Mouse (Mus musculus) cerebellum, postnatal 14 days (tissue): ENCODE measurements around the gene AA986860.

ENCODE experiments used
- DNase-seq, 2 experiments: peaks; one replicate each; pipeline ENCODE4 v3.0.0; 2021; ENCODE audit warnings: mixed read lengths in 2 of 2

The AA986860 gene

DNA sequence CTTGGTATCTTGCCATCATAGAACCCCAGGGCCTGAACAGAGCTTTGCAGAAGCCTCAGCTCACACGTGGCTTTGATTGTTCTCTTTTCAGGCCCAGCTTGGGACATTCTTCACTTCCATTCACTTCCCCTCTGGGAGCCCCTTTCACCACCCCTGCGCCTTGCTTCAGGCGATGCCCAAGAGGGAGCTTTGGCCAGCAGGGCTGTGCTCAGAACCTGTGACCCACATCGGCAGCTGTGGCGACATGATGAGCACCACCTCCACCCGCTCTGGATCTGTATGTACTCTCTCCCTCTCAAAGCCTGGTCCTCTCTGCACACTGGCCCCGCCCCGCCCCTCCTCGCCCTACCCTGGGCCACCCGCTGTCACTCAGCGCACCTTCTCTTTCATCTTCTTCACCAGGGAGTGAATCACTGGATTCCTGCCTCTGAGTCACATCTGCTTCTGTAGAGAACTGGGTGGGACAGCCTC, 5.7 kb downstream of the AA986860 start:
- no peak for DNase-seq

DNA sequence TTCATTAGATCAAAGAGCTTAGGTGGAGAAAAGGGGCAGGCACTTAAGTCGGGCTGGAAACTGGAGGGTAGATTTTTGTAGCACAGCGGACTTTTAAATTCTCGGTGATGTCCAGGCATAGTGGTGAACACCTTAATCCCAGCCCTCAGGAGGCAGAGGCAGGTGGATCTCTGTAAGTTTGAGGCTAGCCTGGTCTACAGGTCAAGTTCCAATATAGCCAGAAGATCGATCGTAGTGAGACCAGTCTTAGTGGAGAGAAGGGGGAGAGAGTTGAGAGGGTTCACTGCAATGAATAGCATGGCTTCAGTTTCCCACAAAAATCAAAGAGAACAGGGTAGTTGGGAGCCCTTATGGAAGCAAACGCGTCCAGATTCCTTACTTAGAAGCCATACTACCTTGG, 6.1 kb downstream of the AA986860 start:
- DNase-seq = no peak

DNA sequence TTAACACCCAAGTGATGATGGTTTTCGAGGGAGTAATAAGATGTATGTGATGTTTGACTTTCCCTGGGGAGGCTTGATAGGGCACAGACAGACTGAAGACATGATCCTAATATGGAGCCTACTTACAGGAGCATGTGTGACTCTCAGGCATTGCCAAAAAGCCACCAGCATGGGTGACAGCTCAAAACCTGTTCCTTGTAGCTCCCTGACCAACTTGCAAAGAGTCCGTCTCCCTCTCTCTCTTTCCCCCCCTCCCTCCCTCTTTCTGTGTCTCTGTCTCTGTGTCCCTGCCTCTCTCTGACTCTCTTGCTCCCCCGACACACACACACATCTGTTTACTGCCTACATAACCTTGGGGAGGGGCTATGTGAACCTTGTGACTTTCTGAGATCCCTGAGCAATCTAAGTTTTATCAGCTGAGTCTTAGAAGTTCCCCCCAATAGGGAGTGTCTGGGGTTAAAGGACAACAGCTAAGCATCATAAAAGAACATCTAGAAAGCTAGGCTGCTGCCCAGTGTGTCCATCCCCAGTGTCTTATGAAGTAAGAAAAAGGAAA, 6.9 kb downstream of the AA986860 start:
- no peak for DNase-seq

DNA sequence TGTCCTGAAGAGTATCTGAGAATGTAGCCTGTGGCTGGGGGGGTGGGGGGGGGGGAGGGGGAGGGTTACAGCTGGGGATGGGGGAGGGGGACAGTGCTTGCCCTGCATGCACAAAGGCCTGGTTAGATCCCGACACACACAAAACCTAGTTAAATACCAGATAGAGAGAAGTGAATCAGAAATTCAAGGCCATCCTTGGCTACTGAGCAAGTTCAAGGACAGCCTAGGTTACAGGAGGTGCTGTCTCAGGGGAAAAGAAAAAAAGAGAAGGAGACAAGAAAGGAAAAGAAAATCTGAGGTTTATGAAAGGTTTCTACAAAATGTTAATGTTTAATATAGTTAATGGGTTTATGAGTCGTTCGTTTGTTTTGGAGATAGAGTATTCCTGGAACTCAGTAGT, 7.9 kb downstream of the AA986860 start:
- DNase-seq = no peak

DNA sequence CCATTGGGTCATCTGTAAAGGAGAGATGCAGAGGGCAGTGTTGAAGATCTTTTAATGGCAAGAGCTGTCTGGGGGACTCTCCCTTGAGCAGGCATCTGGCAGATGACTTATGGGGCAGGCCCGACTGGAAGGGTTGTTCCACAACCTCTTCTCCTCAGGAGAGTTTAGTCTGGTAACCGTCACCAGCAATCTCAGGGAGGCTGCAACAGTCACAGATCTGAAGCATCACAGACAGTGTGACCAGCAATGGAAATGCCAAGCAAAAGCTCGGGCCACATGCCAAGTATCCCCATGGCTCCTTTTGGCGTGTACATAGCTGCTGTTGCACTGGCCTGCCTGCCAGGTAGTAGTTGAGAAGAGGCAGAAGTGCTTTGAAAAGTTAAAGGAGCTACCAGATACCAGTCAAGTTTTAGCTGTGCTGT, 8.5 kb downstream of the AA986860 start:
- DNase-seq = peak; percentile 91 to 94

DNA sequence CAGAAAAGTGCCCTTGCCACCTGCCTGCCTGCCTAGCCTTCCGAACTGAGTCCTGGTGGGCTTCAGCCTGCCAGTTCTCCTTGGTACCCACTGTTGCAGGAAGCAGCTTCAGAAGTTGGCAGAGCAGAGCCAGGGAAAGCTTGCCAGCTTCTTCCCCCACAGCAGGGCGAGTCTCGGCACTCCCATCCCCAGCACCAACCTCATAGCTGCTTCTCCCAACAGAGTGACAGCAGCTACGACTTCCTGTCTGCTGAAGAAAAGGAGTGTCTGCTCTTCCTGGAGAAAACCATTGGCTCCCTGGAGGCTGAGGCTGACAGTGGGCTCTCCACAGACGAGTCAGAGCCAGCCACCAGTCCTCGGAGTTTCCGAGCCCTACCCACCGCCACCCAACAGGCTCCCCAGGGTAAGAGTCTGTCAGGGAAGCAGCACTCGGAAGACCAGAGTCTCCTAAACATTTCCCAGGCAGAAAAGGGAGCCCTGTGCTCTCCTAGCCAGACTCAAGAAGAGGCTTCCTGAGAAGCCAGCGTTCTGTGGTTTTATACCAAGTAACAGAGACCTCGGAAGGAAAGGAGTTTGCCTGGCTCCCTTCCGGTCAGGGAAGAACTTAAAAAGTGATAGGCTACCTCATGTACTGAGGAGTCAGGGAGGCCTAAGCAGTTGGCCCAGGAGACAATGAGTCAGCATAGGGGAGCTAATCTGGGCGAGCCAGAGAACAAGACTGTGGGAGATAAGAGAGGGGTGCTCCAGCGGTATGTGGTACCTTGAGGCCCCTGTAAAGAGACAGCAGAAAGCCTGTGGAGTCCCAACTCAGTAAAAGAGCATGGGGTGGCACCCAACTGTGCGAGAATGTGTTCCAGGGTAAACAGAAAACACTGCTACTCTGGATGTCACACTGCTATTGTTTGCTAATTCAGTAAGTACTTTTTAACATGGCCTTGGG, 9.3 kb downstream of the AA986860 start:
- DNase-seq = peak; percentile 55 to 65

DNA sequence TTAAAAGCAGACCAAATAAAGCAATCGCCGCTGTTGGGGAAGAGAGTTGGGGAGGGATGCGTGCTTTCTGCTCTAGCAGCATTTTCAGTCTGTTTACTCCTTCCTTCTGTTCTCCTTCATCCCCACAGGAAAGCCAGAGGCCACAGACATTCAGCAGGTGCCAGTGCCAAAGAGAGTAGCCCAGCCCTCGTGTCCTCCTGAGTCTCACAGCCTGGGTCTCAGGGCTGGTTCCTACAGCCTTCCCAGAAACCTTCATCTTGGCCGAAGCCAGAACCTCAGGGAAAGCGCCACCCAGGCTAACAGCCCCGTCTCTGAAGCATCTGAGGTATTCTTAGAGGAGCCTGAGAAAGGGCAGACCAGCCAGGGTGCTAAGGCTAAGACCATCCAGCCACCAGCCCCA, 10.4 kb downstream of the AA986860 start:
- no peak for DNase-seq

DNA sequence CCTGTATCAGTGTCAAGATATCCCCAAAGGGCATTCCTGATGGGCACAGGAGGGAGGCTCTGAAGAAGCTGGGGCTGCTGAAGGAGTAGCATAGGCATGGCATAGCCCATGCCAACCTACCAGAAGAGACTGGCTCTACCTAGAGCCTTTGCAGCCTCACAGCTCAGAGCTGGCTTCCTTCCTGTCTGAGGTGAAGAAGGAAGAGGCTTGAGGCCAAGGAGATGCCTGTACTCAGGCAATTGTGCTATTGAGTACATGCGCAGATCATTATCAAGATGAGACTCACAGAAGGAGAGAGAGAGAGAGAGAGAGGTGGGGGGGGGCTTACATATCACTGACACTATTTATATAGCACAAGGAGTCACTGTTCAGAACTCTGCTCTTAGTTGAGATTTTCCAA, 12.0 kb downstream of the AA986860 start:
- no peak for DNase-seq

DNA sequence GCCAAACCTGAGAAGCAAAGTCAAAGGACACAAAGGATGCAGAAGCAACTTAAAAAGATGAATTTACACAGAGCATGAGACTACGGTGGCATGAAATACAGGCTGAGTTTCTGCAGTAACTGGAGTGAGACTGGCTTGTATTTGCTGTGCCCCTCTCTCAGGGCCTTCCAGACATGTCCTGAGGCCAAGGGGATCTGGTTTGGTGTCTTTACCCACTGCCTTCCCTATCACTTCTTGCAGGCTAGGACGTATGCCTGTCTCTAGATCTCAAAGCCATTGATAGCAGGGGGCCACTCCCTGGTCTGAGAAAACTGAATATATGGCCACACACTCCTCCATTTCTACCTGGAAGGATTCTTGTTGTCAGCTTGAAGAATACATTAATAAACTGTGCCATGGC, 12.4 kb downstream of the AA986860 start:
- no peak for DNase-seq

DNA sequence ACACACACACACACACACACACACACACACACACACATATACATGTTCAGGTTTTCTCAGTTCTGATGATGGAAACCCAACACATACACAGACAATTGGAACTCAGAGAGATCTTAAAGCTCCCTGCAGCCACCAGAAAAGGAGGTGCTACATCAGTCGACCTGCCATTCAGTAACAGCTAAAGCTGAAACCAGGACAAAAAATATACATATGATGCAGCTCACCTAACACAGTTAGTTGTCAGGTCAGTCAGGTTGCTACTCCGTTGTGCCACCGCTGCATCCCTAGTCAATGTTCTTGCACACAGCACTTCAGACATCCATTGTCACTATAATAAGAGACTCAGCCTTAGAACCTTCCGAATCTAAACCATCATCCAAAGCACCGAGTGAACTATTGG, 13.2 kb downstream of the AA986860 start:
- no peak for DNase-seq

DNA sequence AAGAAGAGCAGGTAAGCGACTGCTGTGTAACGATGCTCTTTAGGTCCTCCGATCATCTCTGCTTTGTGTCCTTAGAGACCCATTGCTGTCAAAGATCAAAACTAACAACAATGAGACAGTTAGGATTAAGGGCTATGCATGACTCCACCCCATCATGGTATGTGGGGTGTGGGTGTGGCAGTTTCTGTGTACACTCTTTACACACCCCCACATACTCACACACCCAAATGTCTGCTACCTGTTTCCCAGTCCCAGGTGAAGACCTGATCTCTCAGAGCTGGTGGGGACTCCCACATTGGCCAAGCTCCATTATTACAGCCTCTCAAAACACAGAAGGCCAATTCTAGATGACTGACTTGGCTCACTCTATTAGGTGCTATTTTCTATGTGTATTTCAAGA, 13.8 kb downstream of the AA986860 start:
- DNase-seq = no peak

DNA sequence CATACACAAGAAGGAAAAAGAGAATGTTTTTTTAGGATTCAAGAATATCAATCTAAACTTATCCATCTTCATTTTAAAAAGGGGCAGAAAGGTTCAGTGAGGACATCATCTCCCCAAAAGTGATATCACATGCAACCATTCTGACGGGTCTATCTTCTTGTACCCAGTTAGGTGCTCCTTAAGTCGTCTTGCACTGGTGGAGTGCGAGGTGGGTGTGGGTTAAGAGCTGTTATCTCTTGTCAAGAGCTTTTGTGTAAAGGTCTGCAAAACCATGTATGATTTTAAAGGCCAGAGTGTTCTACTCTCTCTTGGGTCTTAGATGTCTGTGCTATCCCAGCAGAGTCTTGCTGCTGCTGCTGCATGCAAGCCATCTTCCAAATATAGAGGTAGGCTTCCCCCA, 15.0 kb downstream of the AA986860 start:
- DNase-seq = no peak

DNA sequence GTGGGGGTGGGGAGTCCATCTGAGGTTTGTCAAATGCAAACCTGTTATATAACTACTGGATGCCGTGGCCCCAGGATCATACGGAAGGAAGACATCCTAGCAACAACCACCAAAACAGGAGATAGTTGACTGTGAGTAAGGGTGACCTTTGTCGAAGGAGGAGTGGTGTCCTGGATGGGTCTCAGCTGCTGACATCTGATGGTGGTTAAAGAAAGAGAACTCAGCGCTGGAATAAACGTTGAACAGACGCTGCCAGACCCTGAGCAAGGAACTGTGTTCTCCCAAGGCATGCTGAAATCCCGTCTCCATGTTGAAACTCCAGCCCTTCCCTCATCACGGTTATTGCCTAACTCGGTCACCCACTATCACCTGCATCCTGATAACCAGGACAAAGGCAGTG, 27.9 kb downstream of the AA986860 start:
- DNase-seq = no peak

DNA sequence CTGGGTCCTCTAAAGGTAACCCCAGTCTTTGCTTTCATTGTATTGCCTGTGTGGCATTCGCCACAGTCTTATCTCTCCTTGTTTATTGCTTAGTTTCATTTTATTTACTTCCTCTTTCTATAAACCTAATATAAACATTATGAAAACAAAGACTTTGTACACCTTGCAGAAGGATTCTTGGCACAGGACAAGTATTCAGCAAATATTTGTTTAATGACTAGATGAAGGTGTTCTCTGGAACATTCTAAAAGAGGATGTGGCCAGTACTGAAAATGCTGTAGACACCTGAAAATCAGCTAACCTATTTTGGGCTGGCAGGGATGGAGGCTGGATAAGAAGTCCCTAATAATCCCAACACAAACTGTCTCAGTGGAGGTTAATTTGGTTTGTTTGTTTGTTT, 29.8 kb downstream of the AA986860 start:
- no peak for DNase-seq

DNA sequence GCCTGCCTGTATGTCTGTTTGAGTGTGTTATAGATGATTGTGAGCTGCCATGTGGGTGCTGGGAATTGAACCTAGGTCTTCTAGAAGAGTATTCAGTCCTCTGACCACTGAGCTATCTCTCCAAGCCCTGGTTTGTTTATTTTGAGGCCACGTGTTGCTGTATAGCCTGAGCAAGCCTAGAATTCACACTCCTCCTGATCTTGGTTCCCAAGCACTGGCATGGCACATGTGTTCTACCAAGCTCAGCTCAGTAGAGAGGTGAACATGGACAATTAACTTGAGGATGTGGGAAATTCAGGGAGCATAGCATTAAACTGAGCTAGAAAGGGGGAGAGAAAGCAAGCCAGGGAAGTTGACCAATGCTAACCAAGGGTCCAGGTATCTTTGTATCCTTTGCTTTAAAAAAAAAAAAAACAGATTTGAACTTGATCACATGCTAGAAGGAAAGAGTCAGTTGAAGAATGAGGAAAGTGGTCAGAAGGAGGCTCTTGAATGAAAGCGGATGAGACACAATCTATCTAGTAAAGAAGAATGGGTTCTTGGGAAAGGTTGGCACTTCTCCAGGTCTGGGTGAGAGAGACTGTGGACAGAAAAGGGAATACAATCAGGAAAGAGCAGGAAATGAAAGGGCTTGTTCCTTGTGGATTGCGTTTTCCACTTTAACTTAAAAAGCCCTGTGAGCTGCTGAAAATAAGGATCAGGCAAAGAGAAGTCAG, 30.4 kb downstream of the AA986860 start:
- DNase-seq = no peak

DNA sequence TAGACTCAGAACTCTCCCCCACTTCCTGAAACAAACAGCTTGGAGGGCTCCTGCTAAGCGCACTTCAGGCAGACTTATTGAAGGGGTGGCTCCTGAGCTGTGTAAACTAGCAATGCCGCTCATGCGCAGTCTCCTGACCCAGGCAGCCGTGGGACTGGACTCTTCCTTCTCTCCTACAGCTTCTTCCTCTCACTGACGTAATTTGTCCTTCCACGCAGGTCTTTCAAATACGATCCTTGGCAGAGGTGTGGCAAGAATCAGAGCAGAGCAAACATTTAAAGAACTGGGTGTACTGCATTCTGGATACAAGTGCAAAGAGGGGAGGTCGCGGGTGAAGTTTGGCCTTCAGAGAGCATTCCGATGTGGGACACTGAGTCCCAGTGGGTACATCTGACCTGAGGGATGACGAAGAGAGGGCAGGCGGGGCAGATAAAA, 32.3 kb downstream of the AA986860 start:
- no peak for DNase-seq

DNA sequence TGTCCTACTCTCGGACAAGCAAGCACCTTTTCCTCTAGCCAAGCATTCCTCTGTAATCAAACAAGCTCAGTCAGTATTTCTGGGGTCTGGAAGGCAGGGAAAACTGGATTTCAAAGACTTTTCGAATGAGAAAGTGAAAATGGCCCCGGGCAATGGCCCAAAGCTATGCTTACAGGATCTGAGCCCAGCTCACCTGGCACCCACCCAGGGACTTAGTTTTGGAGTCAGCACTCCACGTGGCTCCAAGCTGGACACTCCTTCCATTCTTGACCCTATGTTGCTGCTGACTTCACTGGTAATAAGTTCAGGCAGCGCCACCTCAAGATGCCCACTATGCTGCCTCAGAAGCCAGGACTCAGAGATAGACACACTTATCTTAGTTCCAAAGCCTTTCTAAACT, 35.3 kb downstream of the AA986860 start:
- DNase-seq = peak in 1 of 2 experiments; percentile 30

DNA sequence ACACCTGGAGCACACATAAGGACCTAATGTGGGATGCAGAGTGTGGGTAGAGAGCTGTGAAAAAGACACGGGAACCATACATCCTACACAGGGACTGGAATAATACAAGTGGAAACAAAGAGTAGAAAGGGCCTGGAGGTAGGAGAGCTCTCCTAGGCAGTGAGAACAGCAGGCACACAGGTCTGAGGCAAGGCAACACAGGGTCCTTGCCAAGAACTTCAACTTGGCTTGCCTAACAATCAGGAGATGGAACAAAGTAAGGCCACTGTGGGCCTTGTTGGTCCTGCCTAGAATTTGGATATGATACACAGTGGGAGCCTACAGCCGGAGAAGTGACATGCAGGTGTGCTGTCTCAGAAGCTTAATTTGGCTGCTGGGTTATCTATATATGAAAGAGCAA, 38.1 kb downstream of the AA986860 start:
- no peak for DNase-seq

DNA sequence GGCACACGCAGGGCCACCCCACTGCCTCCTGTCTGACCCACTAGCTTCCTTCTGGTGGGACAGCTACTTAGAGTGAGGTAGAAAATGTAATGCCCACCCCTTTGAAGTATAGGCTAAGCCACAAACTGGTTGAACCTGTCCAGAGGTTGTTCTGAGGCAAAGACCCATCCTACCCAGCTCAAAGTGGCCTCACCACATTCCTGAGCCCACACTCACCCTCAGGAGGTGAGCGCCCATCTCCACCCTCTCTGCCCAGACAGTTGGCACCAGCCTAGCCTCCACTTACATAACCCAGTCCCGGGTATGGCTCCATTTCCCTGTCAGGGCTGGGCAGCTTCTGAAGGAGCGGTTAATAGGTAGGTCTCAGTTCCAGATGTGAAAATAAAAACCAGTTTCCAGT, 38.7 kb downstream of the AA986860 start:
- no peak for DNase-seq

DNA sequence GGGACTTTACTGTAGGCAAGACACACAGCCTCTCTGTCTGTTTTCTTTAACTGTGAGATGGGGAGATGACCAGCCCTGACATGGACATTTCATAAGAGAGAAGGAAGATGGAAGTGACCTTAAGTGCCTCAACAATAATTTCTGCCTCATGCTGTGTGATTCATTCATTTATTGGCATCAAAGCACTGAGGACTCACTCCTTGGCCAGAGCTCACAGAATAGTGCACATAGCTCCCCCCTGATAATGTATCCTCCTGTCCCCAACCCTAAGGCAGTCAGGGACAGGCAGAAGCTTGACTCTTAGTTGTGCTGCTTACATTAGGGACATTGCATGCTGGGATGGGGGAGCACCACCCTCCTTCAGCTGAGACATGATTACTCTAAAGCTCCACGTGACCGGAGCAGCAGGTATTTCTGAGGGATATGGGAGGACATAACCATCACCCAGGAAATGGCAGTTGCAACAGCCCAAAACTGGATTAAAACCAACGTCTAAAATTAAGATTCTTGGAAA, 39.3 kb downstream of the AA986860 start:
- DNase-seq = no peak

DNA sequence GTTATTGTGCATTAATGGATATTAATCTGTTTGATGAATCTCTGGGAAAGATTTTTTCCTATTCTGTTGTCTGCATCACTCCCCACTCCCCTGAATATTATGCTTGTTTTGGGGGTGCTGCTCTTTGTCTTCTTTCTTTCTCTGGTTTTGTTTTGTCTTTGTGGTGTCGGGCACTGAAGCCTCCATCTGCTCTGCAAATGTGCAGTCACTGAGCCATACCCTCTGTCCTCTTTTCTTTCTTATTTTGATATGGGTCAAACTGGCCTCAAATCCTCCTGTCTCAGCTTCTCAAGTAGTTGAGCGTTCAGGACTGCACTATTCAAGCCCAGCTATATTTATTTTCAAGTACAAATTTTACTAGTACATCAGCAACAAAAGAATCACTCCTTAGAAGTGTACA, 43.5 kb downstream of the AA986860 start:
- DNase-seq = no peak

DNA sequence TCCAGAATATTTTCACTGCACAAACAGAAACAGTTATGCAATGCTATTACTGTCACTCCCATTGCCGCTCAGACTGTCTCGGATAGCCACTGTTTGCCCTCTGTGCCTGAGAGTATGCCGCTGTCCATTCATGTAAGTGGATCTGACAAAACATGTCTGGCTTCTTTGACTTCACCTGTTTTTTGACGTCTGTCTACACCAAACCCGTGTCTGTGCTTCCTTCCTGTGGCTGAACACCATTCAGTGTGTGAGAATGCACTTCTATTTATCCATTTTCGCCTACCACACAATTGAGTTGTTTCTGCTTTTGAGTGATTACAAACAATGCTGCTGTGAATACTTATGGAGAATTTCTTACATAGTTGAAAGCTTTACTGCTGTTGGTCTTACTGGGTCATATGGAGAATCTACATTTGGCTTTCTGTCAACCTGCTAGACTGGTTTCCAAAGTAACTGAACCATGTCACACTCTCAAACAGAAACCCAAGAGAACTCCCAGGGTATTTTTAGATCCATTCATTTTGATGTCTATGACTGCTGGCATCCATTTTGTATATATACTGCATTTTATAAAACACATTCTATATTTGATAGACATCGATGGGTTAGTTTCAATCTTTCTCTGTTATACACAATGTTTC, 44.0 kb downstream of the AA986860 start:
- no peak for DNase-seq

DNA sequence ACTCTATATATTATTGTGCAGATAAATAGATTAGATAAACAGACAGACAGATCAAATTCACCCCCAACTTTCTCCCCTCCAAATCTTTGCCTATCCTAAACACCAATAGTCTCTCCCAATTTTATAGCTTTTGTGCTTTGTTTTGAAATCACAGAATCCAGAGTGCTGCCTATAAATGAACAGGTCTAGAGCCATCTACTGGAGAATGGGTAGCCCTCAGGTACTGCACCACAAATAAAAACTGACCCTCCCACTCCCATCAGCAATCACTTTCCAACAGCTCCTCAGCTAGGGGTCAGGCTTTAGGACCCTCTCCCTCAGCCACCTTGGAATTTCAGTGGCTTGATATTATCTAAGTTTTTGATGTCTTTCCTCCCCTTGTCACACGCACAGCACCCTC, 44.9 kb downstream of the AA986860 start:
- DNase-seq = no peak
